Mouse (Mus musculus) liver, embryonic 16.5 days (tissue): Measurements from ENCODE around the gene Tmem87a. TPM values are rescaled to one million over a fixed set of nuclear protein-coding genes. Genes with fewer than 3 reads are reported as not detected.

Experiments used
- ATAC-seq: fragments of 200-750 bp; cut with Nextera tagmentation; 2 replicates; pipeline ENCODE4 v1.8.0; 2017; ENCODE audit warnings: low read depth, mild to moderate bottlenecking, moderate number of reproducible peaks, moderate library complexity
- H3K27ac ChIP-seq: fragments of 300-500 bp; sonication (generic); 2 replicates; pipeline ENCODE4 v1.5.1; 2014; ENCODE audit warnings: mild to moderate bottlenecking, low read length
- H3K27me3 ChIP-seq: fragments of 300-500 bp; sonication (generic); 2 replicates; pipeline ENCODE4 v1.6.1; 2014; ENCODE audit warnings: low read depth, low read length, mixed read lengths; ENCODE audit not compliant: control insufficient read depth, insufficient read depth
- H3K36me3 ChIP-seq: fragments of 300-500 bp; sonication (generic); 2 replicates; pipeline ENCODE4 v1.6.1; 2014; ENCODE audit warnings: mild to moderate bottlenecking; ENCODE audit not compliant: control insufficient read depth, insufficient read depth
- H3K4me1 ChIP-seq: fragments of 300-500 bp; sonication (generic); 2 replicates; pipeline ENCODE4 v1.6.1; 2014; ENCODE audit warnings: low read depth, low read length, mixed read lengths; ENCODE audit not compliant: control insufficient read depth
- H3K4me2 ChIP-seq: fragments of 300-500 bp; sonication (generic); 2 replicates; pipeline ENCODE4 v1.6.1; 2014; ENCODE audit warnings: low read depth, low read length, mixed read lengths
- H3K4me3 ChIP-seq: fragments of 300-500 bp; sonication (generic); 2 replicates; pipeline ENCODE4 v1.5.1; 2014; ENCODE audit warnings: low read depth, mild to moderate bottlenecking, low read length
- H3K9ac ChIP-seq: fragments of 300-500 bp; sonication (generic); 2 replicates; pipeline ENCODE4 v1.6.1; 2014; ENCODE audit warnings: low read depth, low read length
- H3K9me3 ChIP-seq: fragments of 300-500 bp; sonication (generic); replicated peaks from 2 replicates; pipeline ENCODE4 v1.6.1; 2016; ENCODE audit warnings: low read length; ENCODE audit not compliant: control insufficient read depth
- WGBS: fragments of 180-500 bp; shearing (Covaris S2); extraction: QIAGEN DNeasy Blood & Tissue Kit; methylation state at CpG from one replicate; pipeline ENCODE4 v1.1.7; 2014; ENCODE audit not compliant: insufficient replicate concordance; 5-methylcytosine and 5-hydroxymethylcytosine counted together
- polyA plus RNA-seq: library from polyadenylated mRNA; unstranded; fragments of >200 nt; fragmentation: Nextera tagmentation; extraction: Ambion mirVana; gene quantifications from 2 replicates; pipeline ENCODE4 v1.2.1, GENCODE M21; 2015

The Tmem87a gene
- polyA plus RNA-seq, 1 experiment from 2014 or later: 3.4 TPM

DNA sequence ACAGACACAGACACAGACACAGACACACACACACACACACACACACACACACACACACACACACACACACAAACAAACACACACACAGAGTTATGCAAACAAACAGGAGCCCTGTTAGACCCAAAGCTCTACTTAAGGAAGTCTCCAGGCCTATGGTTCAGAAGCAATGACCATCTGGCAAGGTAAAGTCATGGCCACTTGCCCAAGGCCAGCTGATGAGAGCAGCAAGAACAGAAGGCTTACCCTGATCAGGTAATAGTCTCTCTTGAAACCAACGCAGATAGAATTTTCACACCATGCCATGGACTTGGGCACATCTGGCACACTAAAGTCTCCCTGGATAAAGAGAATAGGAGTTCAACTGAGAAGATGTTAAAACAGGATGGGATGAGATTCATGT lies 62.2 kb downstream of the Tmem87a start:
- no peak overlapping the region for H3K4me2 ChIP-seq
- H3K27me3 ChIP-seq: no peaks in the 10 kb centered on the region
- no peak overlapping the region for H3K27ac ChIP-seq
- no peaks in the 10 kb centered on the region; the same call in 1 of the 2 replicates for H3K36me3 ChIP-seq
- no peaks in the 10 kb centered on the region for H3K9me3 ChIP-seq
- WGBS: 82% methylated on average over 1 of the region's 1 CpGs
- ATAC-seq: no peak
- no peaks in the 10 kb centered on the region for H3K4me1 ChIP-seq
- no peak overlapping the region for H3K4me3 ChIP-seq
- H3K9ac ChIP-seq: no peak overlapping the region

DNA sequence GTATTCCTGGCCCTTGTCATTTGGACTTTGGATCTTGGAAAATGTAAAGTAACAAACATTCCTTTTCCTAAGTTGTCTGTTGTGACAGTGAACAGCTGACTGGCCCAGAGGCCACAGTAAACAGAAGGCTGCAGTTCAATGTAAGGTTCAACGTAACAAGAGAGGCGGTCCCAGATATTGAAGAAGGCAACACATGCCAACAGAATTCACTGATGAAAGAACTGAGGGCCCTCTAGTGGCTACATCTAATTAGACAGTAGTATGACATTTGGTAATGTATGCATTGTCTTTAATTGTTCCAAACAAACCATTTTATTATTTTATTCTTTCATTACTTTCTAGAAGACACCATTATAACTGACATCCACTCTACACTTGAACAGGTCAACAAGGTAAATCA lies 66.0 kb downstream of the Tmem87a start:
- no peak for ATAC-seq
- Histone ChIP-seq H3K9me3 (no peaks in the 10 kb centered on the region), H3K4me3 (no peak overlapping the region), H3K9ac (no peak overlapping the region), H3K27ac (no peak overlapping the region), H3K27me3 (no peaks in the 10 kb centered on the region), H3K4me2 (no peak overlapping the region), H3K36me3 (peaks cover 7% of the 10 kb centered on the region), H3K4me1 (no peaks in the 10 kb centered on the region)
- WGBS: 78% methylated on average over 2 of the region's 2 CpGs

DNA sequence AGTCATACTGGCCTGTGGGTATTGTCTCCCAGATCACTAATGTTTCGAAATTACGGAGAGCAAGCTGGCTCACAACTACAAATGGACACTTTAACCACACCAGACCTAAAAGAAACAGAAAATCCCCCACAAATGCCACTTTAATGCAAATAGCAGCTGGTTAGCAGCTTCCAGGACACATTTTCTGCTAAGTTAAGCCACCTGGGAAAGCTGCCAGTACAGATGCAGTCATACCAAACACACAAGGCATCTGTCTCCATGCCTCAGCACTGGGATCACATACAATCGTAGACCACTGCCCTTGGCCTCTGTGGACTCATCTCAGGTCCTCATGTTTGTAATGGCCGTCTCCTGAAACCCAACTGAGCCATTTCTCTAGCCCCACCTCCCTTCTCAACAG lies 72.3 kb downstream of the Tmem87a start:
- Histone ChIP-seq H3K27me3 (no peaks in the 10 kb centered on the region), H3K4me1 (no peaks in the 10 kb centered on the region), H3K9me3 (no peaks in the 10 kb centered on the region), H3K27ac (no peak overlapping the region), H3K9ac (no peak overlapping the region), H3K4me3 (no peak overlapping the region), H3K4me2 (no peak overlapping the region), H3K36me3 (peaks cover 13% of the 10 kb centered on the region)
- 81% methylated on average over 4 of the region's 4 CpGs for WGBS
- no peak for ATAC-seq

DNA sequence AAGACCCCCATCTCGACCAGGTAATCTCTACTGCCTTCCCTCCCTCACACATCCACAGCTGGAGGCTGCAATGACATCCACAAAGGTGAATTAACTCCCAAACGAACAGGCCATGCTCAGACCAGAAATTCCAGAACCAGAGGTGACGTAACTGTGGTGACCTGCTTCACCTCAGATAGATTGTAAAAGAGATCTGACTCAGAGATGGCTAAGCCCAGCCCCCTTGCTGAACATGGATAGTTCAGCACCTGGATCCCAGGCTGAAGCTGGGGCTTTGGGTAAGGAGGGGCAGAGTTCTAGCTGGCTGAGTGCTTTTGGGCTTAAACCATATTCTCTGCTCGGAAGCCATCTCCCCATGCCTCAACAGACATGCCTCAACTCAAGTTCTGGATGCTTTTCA lies 88.8 kb downstream of the Tmem87a start:
- 49% methylated on average over 4 of the region's 4 CpGs for whole genome bisulfite sequencing
- no peak for ATAC-seq

DNA sequence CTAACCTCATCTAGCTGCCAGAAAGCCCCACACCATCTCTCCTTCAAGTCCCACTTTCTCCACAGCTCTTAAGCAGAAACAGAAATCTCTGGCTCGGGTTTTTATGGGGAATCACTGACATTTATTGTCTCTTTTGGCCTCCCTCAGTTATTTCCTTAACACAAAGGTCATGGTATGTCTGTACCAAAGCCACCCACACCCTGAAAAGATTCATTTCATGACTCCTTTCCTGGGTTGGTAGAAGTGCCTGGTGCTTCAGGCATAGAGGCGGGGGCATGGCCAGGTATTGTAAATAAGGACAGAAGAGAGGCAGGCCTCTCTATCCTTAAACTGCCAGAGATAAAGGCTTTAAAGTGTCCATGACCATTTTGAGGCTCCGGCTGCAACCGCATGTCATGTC lies 89.4 kb downstream of the Tmem87a start:
- H3K4me3 ChIP-seq: no peak overlapping the region
- 0 out of 2 replicates have a peak, but pooled peaks cover 2% of the 10 kb centered on the region for H3K36me3 ChIP-seq
- no peak overlapping the region for H3K4me2 ChIP-seq
- no peaks in the 10 kb centered on the region for H3K27me3 ChIP-seq
- no peaks in the 10 kb centered on the region for H3K4me1 ChIP-seq
- no peak for ATAC-seq
- no peak overlapping the region for H3K9ac ChIP-seq
- 69% methylated on average over 4 of the region's 4 CpGs for WGBS
- no peaks in the 10 kb centered on the region for H3K9me3 ChIP-seq
- H3K27ac ChIP-seq: no peak overlapping the region

More for the DNA sequence above, 88.8 kb downstream of the Tmem87a start:
- Histone ChIP-seq H3K9ac (no peak overlapping the region), H3K4me3 (no peak overlapping the region), H3K36me3 (0 out of 2 replicates have a peak, but pooled peaks cover 2% of the 10 kb centered on the region), H3K4me1 (no peaks in the 10 kb centered on the region), H3K27ac (no peak overlapping the region), H3K4me2 (no peak overlapping the region), H3K9me3 (no peaks in the 10 kb centered on the region), H3K27me3 (no peaks in the 10 kb centered on the region)

DNA sequence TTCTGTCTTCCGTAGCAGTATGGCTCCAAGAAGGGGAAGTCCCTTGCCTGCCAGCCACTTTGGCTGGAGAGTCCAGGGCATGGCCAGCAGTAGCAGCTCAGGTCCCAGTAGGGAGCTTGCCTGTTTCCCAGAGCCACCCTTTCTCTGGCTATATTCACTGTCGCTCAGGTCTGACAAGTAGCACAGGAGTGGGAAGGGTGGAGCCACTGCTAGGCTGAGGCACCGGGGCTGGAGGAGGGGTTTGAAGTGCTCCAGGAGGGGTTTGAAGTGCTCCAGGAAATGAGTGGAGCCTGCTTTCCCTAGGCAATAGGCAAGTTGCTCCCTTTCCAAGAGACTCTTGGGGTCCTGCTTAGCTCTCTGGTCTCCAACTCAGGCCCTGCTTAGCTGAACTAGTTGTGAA lies 89.9 kb downstream of the Tmem87a start, which contains the start of gene Pla2g4f:
Gene Pla2g4f (minus strand): TSS at position 190 of the 400 bp plus-strand sequence.
- H3K9ac ChIP-seq: no peak within 1 kb of the TSS
- WGBS: 33% methylated on average over 3 of the region's 3 CpGs
- no peak within 1 kb of the TSS for H3K4me2 ChIP-seq
- no peaks in the 10 kb centered on the region for H3K9me3 ChIP-seq
- H3K36me3 ChIP-seq: 0 out of 2 replicates have a peak, but pooled peaks cover 2% of the 10 kb centered on the region
- no peak for ATAC-seq
- H3K4me1 ChIP-seq: no peaks in the 10 kb centered on the region
- no peak within 1 kb of the TSS for H3K4me3 ChIP-seq
- no peaks in the 10 kb centered on the region for H3K27me3 ChIP-seq
- H3K27ac ChIP-seq: no peak within 1 kb of the TSS

DNA sequence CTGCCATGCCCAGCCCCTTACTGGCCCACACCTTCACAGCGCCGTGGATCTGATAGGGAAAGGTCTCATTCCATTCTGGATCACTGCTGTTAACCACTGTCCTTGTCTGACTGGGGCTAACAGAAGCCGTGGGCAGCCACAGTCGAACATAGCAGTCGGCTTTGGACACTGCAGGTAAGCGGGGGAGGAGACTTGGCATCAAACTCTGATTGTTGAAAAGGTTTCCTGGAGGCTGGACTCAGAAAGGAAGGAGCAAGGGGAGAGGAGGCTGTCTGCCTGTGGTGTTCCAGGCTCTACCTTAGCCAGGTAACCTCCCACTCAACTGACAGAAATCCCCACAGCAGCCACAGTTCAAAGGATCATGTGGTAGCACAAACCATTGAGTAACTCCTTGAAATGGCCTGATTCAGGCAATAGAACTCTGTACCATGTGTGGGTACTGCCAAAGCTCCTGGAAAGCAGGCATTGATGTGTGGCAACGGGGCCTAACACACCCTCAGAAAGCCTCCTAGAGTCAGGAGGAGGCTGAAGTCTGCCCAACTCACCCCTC lies 91.6 kb downstream of the Tmem87a start:
- no peaks in the 10 kb centered on the region for H3K27me3 ChIP-seq
- H3K9ac ChIP-seq: no peak overlapping the region
- ATAC-seq: no peak
- H3K27ac ChIP-seq: no peak overlapping the region
- no peaks in the 10 kb centered on the region for H3K36me3 ChIP-seq
- H3K4me1 ChIP-seq: no peaks in the 10 kb centered on the region
- no peak overlapping the region for H3K4me2 ChIP-seq
- H3K4me3 ChIP-seq: no peak overlapping the region
- H3K9me3 ChIP-seq: no peaks in the 10 kb centered on the region
- WGBS: 67% methylated on average over 7 of the region's 7 CpGs

Other genes starting within 250 kb of the Tmem87a start
- 17.5 and 20.6 TPM in 2 replicates for gene Ehd4, start 249.5 kb downstream of the Tmem87a start, polyA plus RNA-seq
- not detected in 2 replicates for gene Pla2g4e, start 158.8 kb downstream of the Tmem87a start, polyA plus RNA-seq
- gene Pla2g4d, start 114.9 kb downstream of the Tmem87a start, polyA plus RNA-seq: not detected in 2 replicates
- not detected in 2 replicates for gene Pla2g4f, start 89.9 kb downstream of the Tmem87a start, polyA plus RNA-seq
- gene Vps39, start 51.0 kb downstream of the Tmem87a start, polyA plus RNA-seq: 6.9 and 7.5 TPM in 2 replicates
- gene Ganc, start 217 bp downstream of the Tmem87a start, polyA plus RNA-seq: 6.1 and 7.2 TPM in 2 replicates
- gene Capn3, start 51.9 kb upstream of the Tmem87a start, polyA plus RNA-seq: 3.7 and 4.5 TPM in 2 replicates
- gene Zfp106, start 159.7 kb upstream of the Tmem87a start, polyA plus RNA-seq: 15.2 and 15.6 TPM in 2 replicates
- gene Snap23, start 163.6 kb upstream of the Tmem87a start, polyA plus RNA-seq: 24.2 and 27.1 TPM in 2 replicates
- gene Haus2, start 205.3 kb upstream of the Tmem87a start, polyA plus RNA-seq: 9.1 and 9.7 TPM in 2 replicates
- 11.4 and 12.7 TPM in 2 replicates for gene Lrrc57, start 205.4 kb upstream of the Tmem87a start, polyA plus RNA-seq
- gene Stard9, start 225.0 kb upstream of the Tmem87a start, polyA plus RNA-seq: 0.92 and 0.94 TPM in 2 replicates